10 mouse cellular contexts compared by ENCODE assay signal in genomic region chr1:168598191-168598667, GRCm38 (mm10).
DNase-seq lines count a peak whose midpoint lies in the region; ATAC-seq lines count a peak whose summit lies in the region.
"Had no signal": no experiment of that assay in that cellular context is flagged by ENCODE, and none has a peak within 500 bp of the region (broad histone marks: within the 10 kb centered on the region; RNA-seq: fewer than 3 reads in every experiment).

No protein-coding gene starts in this region.

- no peaks in the 10 kb centered on the region for H3K36me3 ChIP-seq in heart, embryonic 14.5 days (ENCODE audit: control insufficient read depth, insufficient read depth, low read length)
- H3K36me3 ChIP-seq in hindbrain, embryonic 16.5 days (ENCODE audit: control insufficient read depth, insufficient read depth, low read length): no peaks in the 10 kb centered on the region
- H3K36me3 ChIP-seq in midbrain, embryonic 12.5 days: no peaks in the 10 kb centered on the region

- H3K4me1 ChIP-seq in heart, embryonic 14.5 days (ENCODE audit: control insufficient read depth in 2 of 2, insufficient read depth in 2 of 2, low read length in 2 of 2): peaks cover 0 to 10% of the 10 kb centered on the region in 2 experiments; a peak in 2 of 4 replicates
- H3K4me1 ChIP-seq in hindbrain, embryonic 16.5 days (ENCODE audit: control insufficient read depth, insufficient read depth, low read depth, low read length): 0 out of 2 replicates have a peak, but pooled peaks cover 4% of the 10 kb centered on the region
- H3K4me1 ChIP-seq in midbrain, embryonic 12.5 days: peaks cover 15% of the 10 kb centered on the region
- H3K4me1 ChIP-seq: megakaryocyte, embryonic 14.5 days had no signal

- H3K4me3 ChIP-seq in heart, embryonic 14.5 days (ENCODE audit: control insufficient read depth in 1 of 2, insufficient read depth in 1 of 2, low read depth in 1 of 2, low read length in 2 of 2): no peak overlapping the region
- no peak overlapping the region for H3K4me3 ChIP-seq in hindbrain, embryonic 16.5 days (ENCODE audit: low read length)
- no peak overlapping the region for H3K4me3 ChIP-seq in midbrain, embryonic 12.5 days
- H3K4me3 ChIP-seq: megakaryocyte, embryonic 14.5 days had no signal

- 36% methylated on average over 11 of the region's 11 CpGs for WGBS in heart, embryonic 14.5 days
- 16% methylated on average over 11 of the region's 11 CpGs for WGBS in hindbrain, embryonic 16.5 days
- WGBS in midbrain, embryonic 12.5 days: 21% methylated on average over 11 of the region's 11 CpGs

- H3K27me3 ChIP-seq in heart, embryonic 14.5 days (ENCODE audit: control insufficient read depth, insufficient read depth, low read length): no peaks in the 10 kb centered on the region
- H3K27me3 ChIP-seq in hindbrain, embryonic 16.5 days (replicated peaks; ENCODE audit: control insufficient read depth, insufficient read depth, low read length): no peaks in the 10 kb centered on the region
- no peaks in the 10 kb centered on the region for H3K27me3 ChIP-seq in midbrain, embryonic 12.5 days

- ATAC-seq in heart, embryonic 14.5 days (ENCODE audit: insufficient number of reproducible peaks, insufficient read depth, low FRiP score, low read depth): no peak
- ATAC-seq in hindbrain, embryonic 16.5 days: no peak
- ATAC-seq in midbrain, embryonic 12.5 days (ENCODE audit: low FRiP score, low read depth): no peak

- H3K9ac ChIP-seq in heart, embryonic 14.5 days (ENCODE audit: low read length): no peak overlapping the region
- H3K9ac ChIP-seq in hindbrain, embryonic 16.5 days (ENCODE audit: low read depth, low read length): no peak overlapping the region
- H3K9ac ChIP-seq in midbrain, embryonic 12.5 days (replicated peaks): no peak overlapping the region

- no peak overlapping the region for H3K27ac ChIP-seq in heart, embryonic 14.5 days (replicated peaks in 1 of 2; ENCODE audit: control insufficient read depth in 1 of 2, insufficient read depth in 1 of 2, low read depth in 2 of 2, low read length in 2 of 2)
- no peak overlapping the region for H3K27ac ChIP-seq in hindbrain, embryonic 16.5 days (ENCODE audit: low read depth, low read length)
- no peak overlapping the region for H3K27ac ChIP-seq in midbrain, embryonic 12.5 days (replicated peaks)

- no peak for DNase-seq in heart, adult 18-20 months
- DNase-seq in embryo, embryonic 10.5 days (ENCODE audit: low spot score): peak; percentile 60
- no peak for DNase-seq in cerebellum, postnatal 36 days
- no peak for DNase-seq in layer of hippocampus, adult 9-11 months
- DNase-seq in right cerebral cortex, postnatal 36 days (ENCODE audit: low spot score in 2 of 2): no peak
- DNase-seq: thymus, postnatal 25 days had no signal

- H3K4me2 ChIP-seq in heart, embryonic 14.5 days (ENCODE audit: low read length): peak overlapping the region; percentile 28
- H3K4me2 ChIP-seq in hindbrain, embryonic 16.5 days (ENCODE audit: low read length): peak overlapping the region; percentile 42
- peak overlapping the region; percentile 29 for H3K4me2 ChIP-seq in midbrain, embryonic 12.5 days (replicated peaks)

- H3K9me3 ChIP-seq in heart, embryonic 14.5 days (ENCODE audit: control insufficient read depth, low read length): no peaks in the 10 kb centered on the region
- no peaks in the 10 kb centered on the region for H3K9me3 ChIP-seq in hindbrain, embryonic 16.5 days (ENCODE audit: control insufficient read depth, low read length)
- H3K9me3 ChIP-seq in midbrain, embryonic 12.5 days: no peaks in the 10 kb centered on the region
- H3K9me3 ChIP-seq: megakaryocyte, embryonic 14.5 days had no signal
